Mouse (Mus musculus): ENCODE data around the gene Fgfr2.

The Fgfr2 gene

GRCm38 (mm10) chr7:132330179-132330578 is 793.0 kb downstream of the Fgfr2 start:
- no peak for DNase-seq (ENCODE audit: extremely low spot score, low read depth, low spot score)

GRCm38 (mm10) chr7:132328648-132329047 is 794.5 kb downstream of the Fgfr2 start:
- DNase-seq (ENCODE audit: extremely low spot score, low read depth, low spot score) = no peak

- no peak for DNase-seq (ENCODE audit: extremely low spot score, low read depth, low spot score)
Measured at GRCm38 (mm10) chr7:132325549-132326331, 797.4 kb downstream of the Fgfr2 start.

GRCm38 (mm10) chr7:132323430-132323829 is 799.7 kb downstream of the Fgfr2 start:
- no peak for DNase-seq (ENCODE audit: extremely low spot score, low read depth, low spot score)

- no peak for DNase-seq (ENCODE audit: extremely low spot score, low read depth, low spot score)
Measured at GRCm38 (mm10) chr7:132321392-132321958, 801.7 kb downstream of the Fgfr2 start.

GRCm38 (mm10) chr7:132317036-132317541 is 806.1 kb downstream of the Fgfr2 start, which contains the start of gene Chst15:
Gene Chst15, minus strand, starts transcription at chr7:132317228.
- DNase-seq (ENCODE audit: extremely low spot score, low read depth, low spot score) = no peak

- no peak for DNase-seq (ENCODE audit: extremely low spot score, low read depth, low spot score)
Measured at GRCm38 (mm10) chr7:132316101-132317035, 806.8 kb downstream of the Fgfr2 start.

GRCm38 (mm10) chr7:132315149-132316091 is 807.7 kb downstream of the Fgfr2 start:
- no peak for DNase-seq (ENCODE audit: extremely low spot score, low read depth, low spot score)

- DNase-seq (ENCODE audit: extremely low spot score, low read depth, low spot score) = no peak
Measured at GRCm38 (mm10) chr7:132312396-132312795, 810.8 kb downstream of the Fgfr2 start.

- DNase-seq (ENCODE audit: extremely low spot score, low read depth, low spot score) = no peak
Measured at GRCm38 (mm10) chr7:132308537-132309191, 814.5 kb downstream of the Fgfr2 start.

- DNase-seq (ENCODE audit: extremely low spot score, low read depth, low spot score) = no peak
Measured at GRCm38 (mm10) chr7:132307722-132308271, 815.4 kb downstream of the Fgfr2 start.

- no peak for DNase-seq (ENCODE audit: extremely low spot score, low read depth, low spot score)
Measured at GRCm38 (mm10) chr7:132306671-132307412, 816.3 kb downstream of the Fgfr2 start.

- DNase-seq (ENCODE audit: extremely low spot score, low read depth, low spot score) = no peak
Measured at GRCm38 (mm10) chr7:132305492-132306375, 817.4 kb downstream of the Fgfr2 start.

- DNase-seq (ENCODE audit: extremely low spot score, low read depth, low spot score) = no peak
Measured at GRCm38 (mm10) chr7:132304424-132305085, 818.6 kb downstream of the Fgfr2 start.

- DNase-seq (ENCODE audit: extremely low spot score, low read depth, low spot score) = no peak
Measured at GRCm38 (mm10) chr7:132303988-132304387, 819.2 kb downstream of the Fgfr2 start.

GRCm38 (mm10) chr7:132302508-132303241 is 820.5 kb downstream of the Fgfr2 start:
- DNase-seq (ENCODE audit: extremely low spot score, low read depth, low spot score) = no peak
